Mouse (Mus musculus) brain, embryonic 14.5 days (tissue): ENCODE results near the gene Igsf11. TPM values are rescaled to one million over a fixed set of nuclear protein-coding genes. Genes with fewer than 3 reads are reported as not detected.
A peak's percentile ranks its signal among the peaks of the same experiment; 100 is the strongest.

ENCODE experiments used
- DNase-seq: peaks from one replicate; pipeline ENCODE4 v3.0.0-alpha.2; 2011; ENCODE audit warnings: low read depth
- CTCF ChIP-seq: fragments of 200-500 bp; IDR thresholded peaks from 2 replicates; pipeline ENCODE4 v1.5.1; 2012; ENCODE audit warnings: inconsistent platforms, mild to moderate bottlenecking, moderate library complexity, borderline replicate concordance; ENCODE audit not compliant: insufficient read depth, insufficient read length; ENCODE audit errors: extremely low read depth
- POLR2A ChIP-seq: fragments of 200-500 bp; IDR thresholded peaks from 2 replicates; pipeline ENCODE4 v1.6.1; 2012; ENCODE audit warnings: mild to moderate bottlenecking, inconsistent platforms, borderline replicate concordance; ENCODE audit not compliant: poor library complexity, insufficient read depth, insufficient read length, severe bottlenecking; ENCODE audit errors: extremely low read depth
- polyA plus RNA-seq: library from polyadenylated mRNA; depleted of rRNA; stranded (reverse); fragments of >200 nt; gene quantifications from 2 replicates; pipeline ENCODE4 v1.2.3, GENCODE M21; 2012

Igsf11 gene
- polyA plus RNA-seq, 1 experiment = 8.1 TPM

- no peak for DNase-seq
- TF ChIP-seq CTCF (no peak), POLR2A (no peak)
Observed at GRCm38 (mm10) chr16:38993711-38994110, 101.2 kb downstream of the Igsf11 start.

GRCm38 (mm10) chr16:38998496-38999258 is 106.2 kb downstream of the Igsf11 start:
- TF ChIP-seq POLR2A (no peak), CTCF (no peak)
- DNase-seq = no peak

GRCm38 (mm10) chr16:38999298-38999697 is 106.8 kb downstream of the Igsf11 start:
- TF ChIP-seq POLR2A = no peak
- no peak for TF ChIP-seq CTCF
- DNase-seq = peak; percentile 78

GRCm38 (mm10) chr16:39006978-39007377 is 114.5 kb downstream of the Igsf11 start:
- TF ChIP-seq POLR2A (no peak), CTCF (no peak)
- DNase-seq = no peak

- peak; percentile 67 for DNase-seq
- no peak for TF ChIP-seq CTCF
- TF ChIP-seq POLR2A = no peak
Observed at GRCm38 (mm10) chr16:39019449-39019848, 127.0 kb downstream of the Igsf11 start.

GRCm38 (mm10) chr16:39025989-39026736 is 133.7 kb downstream of the Igsf11 start:
- TF ChIP-seq POLR2A (no peak), CTCF (no peak)
- peak; percentile 90 for DNase-seq

- TF ChIP-seq CTCF (no peak), POLR2A (no peak)
- no peak for DNase-seq
Observed at GRCm38 (mm10) chr16:39031350-39031749, 138.9 kb downstream of the Igsf11 start.

GRCm38 (mm10) chr16:39037257-39037656 is 144.8 kb downstream of the Igsf11 start:
- DNase-seq = no peak
- TF ChIP-seq POLR2A = no peak
- TF ChIP-seq CTCF = no peak

GRCm38 (mm10) chr16:39044381-39044780 is 151.9 kb downstream of the Igsf11 start:
- peak; percentile 41 for DNase-seq
- TF ChIP-seq POLR2A = no peak
- no peak for TF ChIP-seq CTCF

- TF ChIP-seq POLR2A = no peak
- peak; percentile 85 for TF ChIP-seq CTCF
- DNase-seq = peak; percentile 82
Observed at GRCm38 (mm10) chr16:39048889-39049288, 156.4 kb downstream of the Igsf11 start.

GRCm38 (mm10) chr16:39052971-39053370 is 160.5 kb downstream of the Igsf11 start:
- peak; percentile 90 for DNase-seq
- peak; percentile 86 for TF ChIP-seq CTCF
- TF ChIP-seq POLR2A = no peak
